Mouse (Mus musculus): ENCODE measurements at regions not wholly inside any gene's neighbourhood (a gene's known extent, or its start where the extent isn't known, plus 50 kb on each side); places are given as distances from the start of the nearest gene placed in this dataset.
A peak's percentile ranks its signal among the peaks of the same experiment; 100 is the strongest.

- H3K27me3 ChIP-seq, result 0 out of 2 replicates have a peak, but pooled peaks cover 3% of the 10 kb centered on the region
- peak overlapping the region; percentile 20; the same call in 1 of the 2 replicates for H3K4me2 ChIP-seq (replicated peaks)
- 39% methylated on average over 15 of the region's 15 CpGs for WGBS
- no peak overlapping the region for H3K9ac ChIP-seq (replicated peaks)
- peaks cover 34% of the 10 kb centered on the region for H3K4me1 ChIP-seq (replicated peaks)
- peak overlapping the region; percentile 8; the same call in 1 of the 2 replicates for H3K27ac ChIP-seq
- H3K4me3 ChIP-seq (replicated peaks), result no peak overlapping the region
- peak; percentile 38 for ATAC-seq
- no peaks in the 10 kb centered on the region for H3K9me3 ChIP-seq
- no peaks in the 10 kb centered on the region for H3K36me3 ChIP-seq
Measured at GRCm38 (mm10) chr2:92711122-92711777, 111.7 kb downstream of the Chst1 start.

- Histone ChIP-seq H3K9ac (replicated peaks) (no peak overlapping the region), H3K4me2 (replicated peaks) (no peak overlapping the region), H3K4me3 (replicated peaks) (no peak overlapping the region), H3K36me3 (no peaks in the 10 kb centered on the region), H3K27me3 (no peaks in the 10 kb centered on the region), H3K9me3 (no peaks in the 10 kb centered on the region), H3K27ac (peak overlapping the region; percentile 81), H3K4me1 (replicated peaks) (peaks cover 34% of the 10 kb centered on the region)
- 44% methylated on average over 11 of the region's 11 CpGs for WGBS
- ATAC-seq, result peak; percentile 79
Measured at GRCm38 (mm10) chr2:92712266-92713144, 113.0 kb downstream of the Chst1 start.

- H3K27ac ChIP-seq, result no peak overlapping the region
- no peaks in the 10 kb centered on the region for H3K27me3 ChIP-seq
- H3K9ac ChIP-seq (replicated peaks), result no peak overlapping the region
- H3K4me3 ChIP-seq (replicated peaks), result no peak overlapping the region
- H3K36me3 ChIP-seq, result no peaks in the 10 kb centered on the region
- no peak for ATAC-seq
- no peaks in the 10 kb centered on the region for H3K9me3 ChIP-seq
- H3K4me2 ChIP-seq (replicated peaks), result no peak overlapping the region
- 86% methylated on average over 2 of the region's 3 CpGs for WGBS
- H3K4me1 ChIP-seq (replicated peaks), result peaks cover 9% of the 10 kb centered on the region
Measured at GRCm38 (mm10) chr2:92717706-92718105, 118.2 kb downstream of the Chst1 start.

GRCm38 (mm10) chr2:92721951-92722350, 122.4 kb downstream of the Chst1 start:
- no peak overlapping the region for H3K9ac ChIP-seq (replicated peaks)
- 89% methylated on average over 3 of the region's 3 CpGs for WGBS
- H3K4me3 ChIP-seq (replicated peaks), result no peak overlapping the region
- H3K36me3 ChIP-seq, result no peaks in the 10 kb centered on the region
- H3K27ac ChIP-seq, result no peak overlapping the region
- ATAC-seq, result no peak
- H3K4me2 ChIP-seq (replicated peaks), result no peak overlapping the region
- no peaks in the 10 kb centered on the region for H3K9me3 ChIP-seq
- no peaks in the 10 kb centered on the region for H3K27me3 ChIP-seq
- peaks cover 27% of the 10 kb centered on the region for H3K4me1 ChIP-seq (replicated peaks)

GRCm38 (mm10) chr2:92723618-92724263, 124.2 kb downstream of the Chst1 start:
- peak overlapping the region; percentile 4; the same call in 1 of the 2 replicates for H3K4me2 ChIP-seq (replicated peaks)
- peak overlapping the region; percentile 77 for H3K27ac ChIP-seq
- ATAC-seq, result peak; percentile 54
- H3K27me3 ChIP-seq, result no peaks in the 10 kb centered on the region
- H3K36me3 ChIP-seq, result no peaks in the 10 kb centered on the region
- peaks cover 30% of the 10 kb centered on the region for H3K4me1 ChIP-seq (replicated peaks)
- no peak overlapping the region; the same call in 1 of the 2 replicates for H3K9ac ChIP-seq (replicated peaks)
- no peak overlapping the region for H3K4me3 ChIP-seq (replicated peaks)
- H3K9me3 ChIP-seq, result no peaks in the 10 kb centered on the region
- WGBS, result 29% methylated on average over 9 of the region's 9 CpGs

GRCm38 (mm10) chr2:92726640-92727039, 127.1 kb downstream of the Chst1 start:
- Histone ChIP-seq H3K9me3 (no peaks in the 10 kb centered on the region), H3K4me2 (replicated peaks) (no peak overlapping the region), H3K9ac (replicated peaks) (no peak overlapping the region), H3K27ac (peak overlapping the region; percentile 80), H3K4me3 (replicated peaks) (no peak overlapping the region), H3K36me3 (no peaks in the 10 kb centered on the region), H3K4me1 (replicated peaks) (peaks cover 30% of the 10 kb centered on the region), H3K27me3 (no peaks in the 10 kb centered on the region)
- ATAC-seq, result peak; percentile 65
- 34% methylated on average over 7 of the region's 7 CpGs for WGBS

- H3K4me3 ChIP-seq (replicated peaks), result no peak overlapping the region
- no peak overlapping the region for H3K4me2 ChIP-seq (replicated peaks)
- peaks cover 30% of the 10 kb centered on the region for H3K4me1 ChIP-seq (replicated peaks)
- no peaks in the 10 kb centered on the region for H3K9me3 ChIP-seq
- no peaks in the 10 kb centered on the region for H3K36me3 ChIP-seq
- H3K27me3 ChIP-seq, result no peaks in the 10 kb centered on the region
- ATAC-seq, result no peak; the same call in 1 of the 2 replicates
- peak overlapping the region; percentile 80 for H3K27ac ChIP-seq
- H3K9ac ChIP-seq (replicated peaks), result no peak overlapping the region
- 87% methylated on average over 2 of the region's 2 CpGs for WGBS
Measured at GRCm38 (mm10) chr2:92727241-92727640, 127.7 kb downstream of the Chst1 start.

GRCm38 (mm10) chr2:92728388-92728787, 128.9 kb downstream of the Chst1 start:
- Histone ChIP-seq H3K4me3 (replicated peaks) (no peak overlapping the region), H3K9ac (replicated peaks) (no peak overlapping the region), H3K27ac (no peak overlapping the region), H3K9me3 (no peaks in the 10 kb centered on the region; the same call in 1 of the 2 replicates), H3K4me1 (replicated peaks) (peaks cover 25% of the 10 kb centered on the region), H3K36me3 (no peaks in the 10 kb centered on the region), H3K4me2 (replicated peaks) (no peak overlapping the region), H3K27me3 (no peaks in the 10 kb centered on the region)
- ATAC-seq, result no peak
- 86% methylated on average over 3 of the region's 3 CpGs for WGBS

GRCm38 (mm10) chr2:92730371-92730770, 130.9 kb downstream of the Chst1 start:
- WGBS, result 92% methylated on average over 6 of the region's 6 CpGs
- ATAC-seq, result no peak
- Histone ChIP-seq H3K4me3 (replicated peaks) (no peak overlapping the region), H3K9me3 (no peaks in the 10 kb centered on the region; the same call in 1 of the 2 replicates), H3K27me3 (no peaks in the 10 kb centered on the region), H3K9ac (replicated peaks) (no peak overlapping the region), H3K4me2 (replicated peaks) (no peak overlapping the region), H3K27ac (no peak overlapping the region), H3K36me3 (no peaks in the 10 kb centered on the region), H3K4me1 (replicated peaks) (peaks cover 14% of the 10 kb centered on the region)

GRCm38 (mm10) chr2:92733403-92733802, 133.9 kb downstream of the Chst1 start:
- no peak overlapping the region for H3K4me2 ChIP-seq (replicated peaks)
- H3K9ac ChIP-seq (replicated peaks), result no peak overlapping the region
- H3K4me1 ChIP-seq (replicated peaks), result peaks cover 11% of the 10 kb centered on the region; the same call in 1 of the 2 replicates
- no peaks in the 10 kb centered on the region for H3K27me3 ChIP-seq
- H3K27ac ChIP-seq, result no peak overlapping the region
- H3K36me3 ChIP-seq, result no peaks in the 10 kb centered on the region
- no peak for ATAC-seq
- no peaks in the 10 kb centered on the region; the same call in 1 of the 2 replicates for H3K9me3 ChIP-seq
- 97% methylated on average over 1 of the region's 1 CpGs for WGBS
- no peak overlapping the region for H3K4me3 ChIP-seq (replicated peaks)

- H3K9me3 ChIP-seq, result no peaks in the 10 kb centered on the region; the same call in 1 of the 2 replicates
- ATAC-seq, result no peak
- H3K36me3 ChIP-seq, result no peaks in the 10 kb centered on the region
- no peak overlapping the region for H3K9ac ChIP-seq (replicated peaks)
- H3K4me1 ChIP-seq (replicated peaks), result peaks cover 11% of the 10 kb centered on the region; the same call in 1 of the 2 replicates
- H3K4me3 ChIP-seq (replicated peaks), result no peak overlapping the region
- H3K27me3 ChIP-seq, result no peaks in the 10 kb centered on the region
- no peak overlapping the region for H3K27ac ChIP-seq
- no peak overlapping the region for H3K4me2 ChIP-seq (replicated peaks)
- WGBS, result 86% methylated on average over 5 of the region's 5 CpGs
Measured at GRCm38 (mm10) chr2:92735784-92736183, 136.3 kb downstream of the Chst1 start.

- Histone ChIP-seq H3K4me3 (replicated peaks) (no peak overlapping the region), H3K27ac (no peak overlapping the region), H3K4me2 (replicated peaks) (no peak overlapping the region), H3K27me3 (no peaks in the 10 kb centered on the region), H3K4me1 (replicated peaks) (peaks cover 11% of the 10 kb centered on the region; the same call in 1 of the 2 replicates), H3K9ac (replicated peaks) (no peak overlapping the region), H3K36me3 (no peaks in the 10 kb centered on the region), H3K9me3 (no peaks in the 10 kb centered on the region; the same call in 1 of the 2 replicates)
- ATAC-seq, result no peak
- 84% methylated on average over 1 of the region's 1 CpGs for WGBS
Measured at GRCm38 (mm10) chr2:92737301-92737700, 137.8 kb downstream of the Chst1 start.

Measured in midbrain, embryonic 13.5 days (tissue).